Mouse (Mus musculus) lung, postnatal 14 days (tissue): ENCODE results near the gene Gna12.

Experiments
- DNase-seq: peaks from one replicate; pipeline ENCODE4 v3.0.0; 2021

The Gna12 gene

DNA sequence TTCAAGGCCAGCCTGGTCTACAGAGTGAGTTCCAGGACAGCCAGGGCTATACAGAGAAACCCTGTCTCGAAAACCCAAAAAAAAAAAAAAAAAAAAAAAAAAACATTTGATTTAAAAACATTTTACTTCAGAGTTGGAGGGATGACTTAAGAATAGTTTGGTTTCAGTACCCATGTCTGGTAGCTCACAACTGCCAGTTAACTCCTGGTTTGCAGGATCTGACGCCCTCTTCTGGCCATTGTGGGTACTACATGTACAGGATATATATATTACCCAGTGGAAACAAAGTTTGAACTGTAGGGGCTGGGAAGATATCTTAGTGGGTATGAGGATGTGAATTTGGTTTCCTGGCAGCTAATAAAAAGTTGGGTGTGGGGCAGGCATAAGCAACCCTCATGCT, 79.3 kb downstream of the Gna12 start:
- peak; percentile 55 for DNase-seq

- DNase-seq = peak; percentile 85
Measured at GRCm38 (mm10) chr5:140749062-140749875, 81.0 kb downstream of the Gna12 start.

GRCm38 (mm10) chr5:140748425-140748824, 81.8 kb downstream of the Gna12 start:
- no peak for DNase-seq

DNA sequence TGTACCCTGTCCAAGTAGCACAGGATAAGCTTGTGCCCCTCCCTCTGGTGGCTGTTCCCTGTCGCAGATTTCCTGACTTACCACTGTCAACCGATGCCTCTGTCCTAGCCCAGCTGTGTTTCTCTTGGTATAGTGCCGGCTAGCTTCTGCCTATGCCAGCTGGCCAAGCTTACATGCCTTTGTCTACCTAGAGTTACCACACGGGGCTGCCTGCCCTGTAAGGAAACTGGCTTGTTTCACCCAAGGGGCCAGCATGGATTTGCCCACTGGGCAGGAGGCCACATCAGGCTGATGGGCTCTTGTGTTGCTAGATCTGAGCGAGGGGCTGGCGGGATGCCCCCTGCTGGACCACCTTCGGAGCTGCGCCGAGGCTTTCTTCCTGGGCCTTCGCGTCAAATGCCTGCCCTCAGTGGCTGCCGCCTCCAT, 86.5 kb downstream of the Gna12 start:
- no peak for DNase-seq

DNA sequence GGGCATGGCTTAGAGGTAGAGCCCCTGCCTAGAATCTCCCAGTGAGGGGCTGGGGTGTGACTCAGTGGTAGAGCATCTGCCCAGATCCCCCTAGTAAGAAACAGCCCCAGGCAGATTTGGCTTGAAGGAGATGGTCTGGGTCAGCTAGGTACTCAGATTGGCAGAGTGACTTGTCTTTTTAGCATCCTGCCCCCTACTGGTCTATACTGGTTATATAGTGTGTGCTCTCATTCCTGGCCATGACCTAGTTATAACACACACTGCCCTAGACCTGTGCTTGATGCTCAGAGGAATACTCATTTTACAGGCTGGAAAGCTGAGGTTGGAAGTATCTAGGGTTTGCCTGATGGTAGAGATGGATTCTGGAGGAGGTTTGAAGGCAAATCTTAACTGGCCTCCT, 88.4 kb downstream of the Gna12 start:
- DNase-seq = no peak

- DNase-seq = no peak
Measured at GRCm38 (mm10) chr5:140741040-140741439, 89.2 kb downstream of the Gna12 start.

DNA sequence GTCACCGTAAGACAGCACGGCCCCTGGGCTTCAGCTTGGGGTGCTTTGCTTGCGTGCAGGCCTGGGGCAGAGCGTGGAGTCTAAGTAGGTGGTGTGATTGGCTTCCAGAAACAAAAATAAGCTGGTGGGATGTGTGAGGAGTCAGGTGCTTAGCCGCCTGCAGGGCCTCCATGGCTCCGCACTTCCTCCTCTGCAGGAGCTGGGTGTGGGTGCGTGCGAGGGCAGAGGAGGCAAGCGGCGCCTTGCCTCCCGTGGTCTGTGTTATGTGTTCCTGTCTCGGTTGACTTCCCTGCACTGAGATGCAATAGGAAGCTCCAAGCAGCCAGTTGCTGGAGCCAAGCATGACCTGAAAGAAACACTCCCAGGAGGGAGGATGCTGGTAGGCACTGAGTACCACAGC, 90.4 kb downstream of the Gna12 start:
- no peak for DNase-seq

- DNase-seq = no peak
Measured at GRCm38 (mm10) chr5:140736166-140736565, 94.1 kb downstream of the Gna12 start.

DNA sequence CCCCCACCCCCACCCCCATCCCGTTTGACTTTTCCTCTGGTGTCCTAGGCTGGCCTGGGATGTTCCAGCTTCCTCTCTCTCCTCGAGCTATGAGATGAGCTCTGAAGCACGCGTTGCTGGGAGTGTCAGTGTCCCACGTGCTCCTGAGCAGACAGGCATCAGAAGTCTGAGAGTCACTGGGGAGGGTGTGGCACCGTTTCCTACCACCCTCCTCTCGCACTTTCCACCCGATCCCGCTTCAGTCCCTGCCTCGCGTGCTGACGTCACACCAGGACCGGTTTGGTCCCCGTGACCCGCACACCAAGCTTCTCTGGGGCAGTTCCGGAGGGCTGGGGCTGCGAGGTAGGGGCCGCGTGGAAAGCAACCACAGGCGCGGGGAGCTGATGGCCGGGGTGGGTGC, 94.9 kb downstream of the Gna12 start:
- peak; percentile 55 for DNase-seq

GRCm38 (mm10) chr5:140733336-140733735, 96.9 kb downstream of the Gna12 start:
- no peak for DNase-seq

- DNase-seq = no peak
Measured at GRCm38 (mm10) chr5:140732195-140732594, 98.0 kb downstream of the Gna12 start.

DNA sequence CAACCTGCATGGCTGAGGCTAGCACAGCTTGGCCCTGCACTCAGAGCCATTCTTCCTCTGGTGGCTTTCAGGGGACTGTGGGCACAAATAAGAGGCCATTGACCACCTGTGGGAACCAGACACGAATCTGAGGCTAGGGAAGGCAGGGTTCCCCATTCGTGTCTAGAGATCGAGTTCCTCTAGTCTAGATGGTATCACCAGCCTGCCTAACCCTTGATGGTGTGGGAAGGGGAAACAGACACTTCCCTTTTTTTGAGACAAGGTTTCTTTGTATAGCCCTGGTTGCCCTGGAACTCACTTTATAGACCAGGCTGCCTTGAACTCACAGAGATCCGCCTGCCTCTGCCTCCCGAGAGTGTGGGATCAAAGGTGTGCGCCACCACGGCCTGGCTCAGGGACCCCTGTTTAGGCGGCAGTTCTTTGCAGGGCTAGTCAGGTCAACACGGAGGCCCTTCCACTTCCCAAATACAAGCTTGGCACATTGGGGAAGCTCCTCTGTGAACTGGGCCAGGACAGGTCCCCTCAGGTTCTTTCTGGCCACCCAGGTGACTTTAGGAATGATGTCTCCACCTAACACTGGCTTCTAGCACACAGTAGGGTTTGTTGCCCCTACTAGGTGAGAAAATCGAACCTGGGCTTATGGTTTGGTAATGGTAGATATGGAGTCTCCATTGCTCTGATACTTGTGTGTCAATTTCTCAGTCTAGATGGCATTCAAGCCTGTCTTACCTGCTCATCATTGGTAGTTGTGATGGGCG, 99.0 kb downstream of the Gna12 start:
- DNase-seq = no peak

- DNase-seq = no peak
Measured at GRCm38 (mm10) chr5:140726946-140727740, 103.1 kb downstream of the Gna12 start.

GRCm38 (mm10) chr5:140726062-140726839, 104.0 kb downstream of the Gna12 start:
- DNase-seq = no peak

- no peak for DNase-seq
Measured at GRCm38 (mm10) chr5:140723822-140724221, 106.4 kb downstream of the Gna12 start, which contains the start of gene Amz1. Gene Amz1 (plus strand): TSS chr5:140724127.

- DNase-seq = no peak
Measured at GRCm38 (mm10) chr5:140722121-140722520, 108.1 kb downstream of the Gna12 start.

DNA sequence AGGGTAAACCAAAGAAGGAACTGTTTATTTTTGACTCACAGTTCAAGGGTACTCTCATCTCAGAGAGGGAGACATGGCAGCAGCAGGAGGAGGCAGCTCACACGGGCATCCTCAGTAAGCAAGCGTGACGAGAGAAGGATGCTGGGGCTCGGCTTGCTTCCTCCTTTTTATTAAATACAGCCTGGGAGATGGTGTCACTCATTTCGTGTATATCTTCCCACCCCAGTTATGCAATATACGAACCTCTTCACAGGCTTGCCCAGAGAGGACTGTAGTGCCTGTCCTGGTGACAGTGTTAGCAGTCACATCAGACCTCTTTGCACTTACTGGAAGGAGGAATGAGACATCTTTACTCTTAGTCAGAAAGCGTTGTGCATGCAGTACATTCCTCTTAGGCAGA, 109.5 kb downstream of the Gna12 start:
- no peak for DNase-seq

GRCm38 (mm10) chr5:140711040-140711439, 119.2 kb downstream of the Gna12 start:
- DNase-seq = no peak

DNA sequence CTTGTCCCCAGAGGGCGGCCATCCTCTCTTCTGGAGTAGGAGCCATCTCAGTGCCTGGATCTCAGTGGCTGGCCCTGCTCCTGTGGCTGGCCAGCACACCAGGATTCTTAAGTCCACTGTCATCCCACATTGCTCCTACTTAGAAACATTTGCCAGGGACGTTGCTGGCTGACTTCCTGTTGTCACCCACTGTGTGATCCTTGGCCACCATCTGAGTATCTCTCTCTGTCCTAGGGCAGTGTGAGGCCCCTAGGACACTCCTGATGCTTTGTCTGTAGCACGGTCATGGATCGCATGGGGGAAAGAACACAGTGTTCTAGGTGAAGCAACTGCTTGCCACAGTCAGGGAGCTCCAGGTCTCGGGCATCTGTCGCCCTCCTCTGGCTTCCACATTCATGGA, 119.9 kb downstream of the Gna12 start:
- DNase-seq = no peak
